Mouse (Mus musculus): ENCODE data around the gene Abr.

- no peak for TF ChIP-seq CTCF (IDR thresholded peaks at IDR 0.05; ENCODE audit: borderline replicate concordance, extremely low read depth, insufficient read depth, insufficient read length)
- TF ChIP-seq POLR2A (IDR thresholded peaks at IDR 0.05; ENCODE audit: borderline replicate concordance, extremely low read depth, insufficient read depth, insufficient read length, poor library complexity, severe bottlenecking) = no peak
Measured at GRCm38 (mm10) chr11:76562584-76562983, 59.5 kb downstream of the Abr start.

All from brain, embryonic 14.5 days (tissue).